Mouse (Mus musculus): ENCODE measurements at regions not wholly inside any gene's neighbourhood (a gene's known extent, or its start where the extent isn't known, plus 50 kb on each side); places are given as distances from the start of the nearest gene placed in this dataset.

GRCm38 (mm10) chr16:67871304-67872022, 250.8 kb upstream of the Cadm2 start:
- TF ChIP-seq EP300 (IDR thresholded peaks at IDR 0.05; ENCODE audit: low read depth) (no peak), CTCF (IDR thresholded peaks at IDR 0.05; ENCODE audit: low read depth) (no peak)
